Mouse (Mus musculus) lung, embryonic 16.5 days (tissue): ENCODE measurements at regions not wholly inside any gene's neighbourhood (a gene's known extent, or its start where the extent isn't known, plus 50 kb on each side); places are given as distances from the start of the nearest gene placed in this dataset.
A peak's percentile ranks its signal among the peaks of the same experiment; 100 is the strongest.
"Not testable (repeated sequence)": the region's sequence is repeated elsewhere in the genome, so short reads cannot be mapped to it uniquely, and the experiment has no call there.

Source experiments
- ATAC-seq: fragments of 200-750 bp; cut with Nextera tagmentation; 2 replicates; pipeline ENCODE4 v1.8.0; 2017; ENCODE audit warnings: low read depth, mild to moderate bottlenecking, moderate library complexity
- H3K27ac ChIP-seq: fragments of 300-500 bp; sonication (generic); 2 replicates; pipeline ENCODE4 v1.5.1; 2014; ENCODE audit warnings: mild to moderate bottlenecking, control low read depth, low read length
- H3K27me3 ChIP-seq: fragments of 300-500 bp; sonication (generic); 2 replicates; pipeline ENCODE4 v1.6.1; 2014; ENCODE audit warnings: low read depth, low read length, mixed read lengths; ENCODE audit not compliant: control insufficient read depth, insufficient read depth
- H3K36me3 ChIP-seq: fragments of 300-500 bp; sonication (generic); 2 replicates; pipeline ENCODE4 v1.6.1; 2014; ENCODE audit warnings: low read length; ENCODE audit not compliant: control insufficient read depth, insufficient read depth
- H3K4me1 ChIP-seq: fragments of 300-500 bp; sonication (generic); replicated peaks from 2 replicates; pipeline ENCODE4 v1.6.1; 2014; ENCODE audit warnings: low read length, mixed read lengths; ENCODE audit not compliant: control insufficient read depth, insufficient read depth
- H3K4me2 ChIP-seq: fragments of 300-500 bp; sonication (generic); 2 replicates; pipeline ENCODE4 v1.6.1; 2014; ENCODE audit warnings: low read depth, low read length, control low read depth
- H3K4me3 ChIP-seq: fragments of 300-500 bp; sonication (generic); 2 replicates; pipeline ENCODE4 v1.5.1; 2014; ENCODE audit warnings: mild to moderate bottlenecking, low read length, control low read depth
- H3K9ac ChIP-seq: fragments of 300-500 bp; sonication (generic); 2 replicates; pipeline ENCODE4 v1.6.1; 2014; ENCODE audit warnings: low read length, control low read depth
- H3K9me3 ChIP-seq: fragments of 300-500 bp; sonication (generic); 2 replicates; pipeline ENCODE4 v1.6.1; 2016; ENCODE audit warnings: low read length; ENCODE audit not compliant: control insufficient read depth
- WGBS: fragments of 180-500 bp; shearing (Covaris S2); extraction: QIAGEN DNeasy Blood & Tissue Kit; methylation state at CpG from one replicate; pipeline ENCODE4 v1.1.7; 2014; 5-methylcytosine and 5-hydroxymethylcytosine counted together

- no peaks in the 10 kb centered on the region for H3K27me3 ChIP-seq
- H3K4me3 ChIP-seq = no peak overlapping the region
- no peaks in the 10 kb centered on the region for H3K36me3 ChIP-seq
- 89% methylated on average over 7 of the region's 7 CpGs for WGBS
- H3K4me1 ChIP-seq = no peaks in the 10 kb centered on the region
- H3K4me2 ChIP-seq = no peak overlapping the region
- no peak overlapping the region for H3K27ac ChIP-seq
- ATAC-seq = no peak
- no peak overlapping the region for H3K9ac ChIP-seq
- H3K9me3 ChIP-seq = no peaks in the 10 kb centered on the region
Observed at GRCm38 (mm10) chr3:21919931-21920330, 156.5 kb upstream of the Tbl1xr1 start.

- no peak overlapping the region for H3K4me3 ChIP-seq
- no peaks in the 10 kb centered on the region for H3K9me3 ChIP-seq
- 80% methylated on average over 6 of the region's 6 CpGs for WGBS
- H3K27ac ChIP-seq = no peak overlapping the region
- no peaks in the 10 kb centered on the region for H3K36me3 ChIP-seq
- no peak for ATAC-seq
- H3K4me1 ChIP-seq = peaks cover 17% of the 10 kb centered on the region
- H3K9ac ChIP-seq = no peak overlapping the region
- H3K4me2 ChIP-seq = no peak overlapping the region
- H3K27me3 ChIP-seq = no peaks in the 10 kb centered on the region
Observed at GRCm38 (mm10) chr3:21931951-21932350, 144.5 kb upstream of the Tbl1xr1 start.

GRCm38 (mm10) chr3:21932696-21933095 is 143.8 kb upstream of the Tbl1xr1 start:
- WGBS = 71% methylated on average over 8 of the region's 8 CpGs
- H3K27me3 ChIP-seq, ATAC-seq, H3K27ac ChIP-seq, H3K9ac ChIP-seq, H3K36me3 ChIP-seq, H3K4me3 ChIP-seq, H3K9me3 ChIP-seq, H3K4me2 ChIP-seq: not testable (repeated sequence)
- H3K4me1 ChIP-seq = peaks cover 21% of the 10 kb centered on the region

GRCm38 (mm10) chr3:21934731-21935271 is 141.7 kb upstream of the Tbl1xr1 start:
- Histone ChIP-seq H3K27me3 (no peaks in the 10 kb centered on the region), H3K36me3 (no peaks in the 10 kb centered on the region), H3K9ac (0 out of 2 replicates have a peak overlapping the region, but pooled peaks have one; percentile 23), H3K4me3 (no peak overlapping the region), H3K4me1 (peaks cover 21% of the 10 kb centered on the region), H3K9me3 (no peaks in the 10 kb centered on the region), H3K27ac (peak overlapping the region; percentile 88), H3K4me2 (peak overlapping the region; percentile 59)
- WGBS = 12% methylated on average over 5 of the region's 5 CpGs
- ATAC-seq = no peak

- WGBS = under 1% methylated on average over 24 of the region's 24 CpGs
- H3K9ac ChIP-seq = peak overlapping the region; percentile 56
- no peaks in the 10 kb centered on the region for H3K36me3 ChIP-seq
- H3K27ac ChIP-seq = peak overlapping the region; percentile 92
- peak overlapping the region; percentile 44 for H3K4me3 ChIP-seq
- H3K27me3 ChIP-seq = no peaks in the 10 kb centered on the region
- peak; percentile 96 for ATAC-seq
- H3K9me3 ChIP-seq = no peaks in the 10 kb centered on the region
- H3K4me1 ChIP-seq = peaks cover 21% of the 10 kb centered on the region
- H3K4me2 ChIP-seq = peak overlapping the region; percentile 59
Observed at GRCm38 (mm10) chr3:21935571-21936261, 140.7 kb upstream of the Tbl1xr1 start.

GRCm38 (mm10) chr3:21936262-21936603 is 140.2 kb upstream of the Tbl1xr1 start:
- no peaks in the 10 kb centered on the region for H3K9me3 ChIP-seq
- no peaks in the 10 kb centered on the region for H3K27me3 ChIP-seq
- H3K27ac ChIP-seq = peak overlapping the region; percentile 69
- no peaks in the 10 kb centered on the region for H3K36me3 ChIP-seq
- H3K4me3 ChIP-seq = peak overlapping the region; percentile 37
- WGBS = 10% methylated on average over 8 of the region's 8 CpGs
- ATAC-seq = no peak
- H3K4me2 ChIP-seq = peak overlapping the region; percentile 59
- peak overlapping the region; percentile 49 for H3K9ac ChIP-seq
- H3K4me1 ChIP-seq = peaks cover 21% of the 10 kb centered on the region

GRCm38 (mm10) chr3:21936616-21937015 is 139.8 kb upstream of the Tbl1xr1 start:
- Histone ChIP-seq H3K4me3 (peak overlapping the region; percentile 37), H3K4me2 (peak overlapping the region; percentile 59), H3K36me3 (no peaks in the 10 kb centered on the region), H3K4me1 (peaks cover 21% of the 10 kb centered on the region), H3K27ac (peak overlapping the region; percentile 69), H3K9ac (peak overlapping the region; percentile 49), H3K9me3 (no peaks in the 10 kb centered on the region), H3K27me3 (no peaks in the 10 kb centered on the region)
- WGBS = 25% methylated on average over 8 of the region's 8 CpGs
- ATAC-seq = peak; percentile 8; the same call in 1 of the 2 replicates

GRCm38 (mm10) chr3:21937281-21938035 is 139.0 kb upstream of the Tbl1xr1 start:
- no peaks in the 10 kb centered on the region for H3K27me3 ChIP-seq
- H3K4me1 ChIP-seq = peaks cover 21% of the 10 kb centered on the region
- no peak overlapping the region; the same call in 1 of the 2 replicates for H3K9ac ChIP-seq
- ATAC-seq = no peak
- no peak overlapping the region for H3K4me3 ChIP-seq
- no peak overlapping the region for H3K4me2 ChIP-seq
- no peak overlapping the region for H3K27ac ChIP-seq
- H3K36me3 ChIP-seq = no peaks in the 10 kb centered on the region
- H3K9me3 ChIP-seq = no peaks in the 10 kb centered on the region
- 65% methylated on average over 7 of the region's 7 CpGs for WGBS

- Histone ChIP-seq H3K4me2 (no peak overlapping the region), H3K36me3 (no peaks in the 10 kb centered on the region), H3K4me3 (no peak overlapping the region), H3K9me3 (no peaks in the 10 kb centered on the region), H3K27ac (no peak overlapping the region), H3K4me1 (peaks cover 21% of the 10 kb centered on the region), H3K27me3 (no peaks in the 10 kb centered on the region), H3K9ac (no peak overlapping the region)
- WGBS = 67% methylated on average over 11 of the region's 11 CpGs
- no peak for ATAC-seq
Observed at GRCm38 (mm10) chr3:21938071-21938848, 138.2 kb upstream of the Tbl1xr1 start.
